Mouse (Mus musculus): ENCODE measurements around the gene Tecpr2.

DNA sequence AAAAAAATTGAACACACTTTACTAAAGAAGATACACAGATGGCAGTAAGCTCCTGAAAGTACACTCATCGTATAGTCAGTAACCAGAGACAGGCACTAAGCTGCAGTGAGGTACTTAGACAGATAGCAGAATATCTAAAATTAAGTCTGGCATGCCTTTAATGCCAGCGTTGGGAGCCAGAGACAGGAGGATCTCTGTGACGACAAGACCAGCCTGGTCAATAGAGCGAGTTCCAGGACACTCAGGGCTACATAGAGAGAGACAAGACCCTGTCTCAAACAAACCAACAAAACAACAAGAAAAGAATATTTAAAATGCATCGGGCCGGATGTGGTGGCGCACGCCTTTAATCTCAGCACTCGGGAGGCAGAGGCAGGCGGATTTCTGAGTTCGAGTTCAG lies 109.0 kb downstream of the Tecpr2 start:
- TF ChIP-seq CTCF (IDR thresholded peaks at IDR 0.05; ENCODE audit: borderline replicate concordance, insufficient read depth, low read length) (no peak), POLR2A (IDR thresholded peaks at IDR 0.05; ENCODE audit: low read depth, low read length) (no peak)

Data from embryonic fibroblast, embryonic 13.5 days (primary cell).